Mouse (Mus musculus) forebrain, embryonic 11.5 days (tissue): ENCODE measurements around the gene Pigh. TPM values are rescaled to one million over a fixed set of nuclear protein-coding genes. Genes with fewer than 3 reads are reported as not detected.

Experiments used
- ATAC-seq: fragments of 200-750 bp; cut with Nextera tagmentation; replicated peaks from 2 replicates; pipeline ENCODE4 v1.8.0; 2017; ENCODE audit warnings: moderate TSS enrichment; ENCODE audit not compliant: low FRiP score
- DNase-seq: peaks from one replicate; pipeline ENCODE4 v3.0.0-alpha.2; 2017; ENCODE audit warnings: low spot score
- H3K27ac ChIP-seq: fragments of 300-500 bp; sonication (generic); 2 replicates; pipeline ENCODE4 v1.5.1; 2014; ENCODE audit warnings: low read depth, low read length
- H3K27me3 ChIP-seq: fragments of 300-500 bp; sonication (generic); 2 replicates; pipeline ENCODE4 v1.6.1; 2014; ENCODE audit warnings: mild to moderate bottlenecking, low read length, mixed read lengths; ENCODE audit not compliant: control insufficient read depth, insufficient read depth
- H3K36me3 ChIP-seq: fragments of 300-500 bp; sonication (generic); 2 replicates; pipeline ENCODE4 v1.6.1; 2014; ENCODE audit warnings: mild to moderate bottlenecking, low read length, moderate library complexity, mixed read lengths; ENCODE audit not compliant: control insufficient read depth, insufficient read depth
- H3K4me1 ChIP-seq: fragments of 300-500 bp; sonication (generic); replicated peaks from 2 replicates; pipeline ENCODE4 v1.6.1; 2014; ENCODE audit warnings: low read length, mixed read lengths; ENCODE audit not compliant: control insufficient read depth, insufficient read depth
- H3K4me2 ChIP-seq: fragments of 300-500 bp; sonication (generic); 2 replicates; pipeline ENCODE4 v1.6.1; 2014; ENCODE audit warnings: low read depth, mild to moderate bottlenecking, low read length, moderate library complexity, mixed read lengths; ENCODE audit not compliant: severe bottlenecking
- H3K4me3 ChIP-seq: fragments of 300-500 bp; sonication (generic); 2 replicates; pipeline ENCODE4 v1.5.1; 2014; ENCODE audit warnings: low read depth, low read length
- H3K9ac ChIP-seq: fragments of 300-500 bp; sonication (generic); 2 replicates; pipeline ENCODE4 v1.6.1; 2014; ENCODE audit warnings: low read length
- H3K9me3 ChIP-seq: fragments of 300-500 bp; sonication (generic); 2 replicates; pipeline ENCODE4 v1.6.1; 2016; ENCODE audit warnings: low read length, mixed read lengths; ENCODE audit not compliant: control insufficient read depth
- WGBS: fragments of 180-500 bp; shearing (Covaris S2); extraction: QIAGEN DNeasy Blood & Tissue Kit; methylation state at CpG from one replicate; pipeline ENCODE4 v1.1.7; 2014; 5-methylcytosine and 5-hydroxymethylcytosine counted together
- polyA plus RNA-seq: library from polyadenylated mRNA; unstranded; fragments of >200 nt; fragmentation: Nextera tagmentation; extraction: Ambion mirVana; gene quantifications from 2 replicates; pipeline ENCODE4 v1.2.1, GENCODE M21; 2014

Pigh gene
- polyA plus RNA-seq, 1 experiment from 2014 or later, result 29.9 TPM

- Histone ChIP-seq H3K9ac (no peak overlapping the region), H3K36me3 (no peaks in the 10 kb centered on the region), H3K4me3 (no peak overlapping the region), H3K4me2 (no peak overlapping the region), H3K27ac (no peak overlapping the region), H3K27me3 (no peaks in the 10 kb centered on the region), H3K4me1 (no peaks in the 10 kb centered on the region), H3K9me3 (no peaks in the 10 kb centered on the region)
- DNase-seq (no peak), ATAC-seq (no peak)
- 39% methylated on average over 3 of the region's 3 CpGs for WGBS
Observed at GRCm38 (mm10) chr12:79122820-79123219, 33.4 kb upstream of the Pigh start.

- Histone ChIP-seq H3K27me3 (no peaks in the 10 kb centered on the region), H3K9me3 (no peaks in the 10 kb centered on the region), H3K4me3 (no peak overlapping the region), H3K4me2 (no peak overlapping the region), H3K27ac (no peak overlapping the region), H3K36me3 (no peaks in the 10 kb centered on the region), H3K9ac (no peak overlapping the region), H3K4me1 (no peaks in the 10 kb centered on the region)
- DNase-seq (no peak), ATAC-seq (no peak)
- WGBS, result 96% methylated on average over 4 of the region's 4 CpGs
Observed at GRCm38 (mm10) chr12:79118991-79119390, 29.5 kb upstream of the Pigh start.

GRCm38 (mm10) chr12:79105312-79105711 lies 15.9 kb upstream of the Pigh start:
- Histone ChIP-seq H3K4me2 (no peak overlapping the region), H3K27ac (no peak overlapping the region), H3K36me3 (no peaks in the 10 kb centered on the region), H3K4me3 (no peak overlapping the region), H3K4me1 (no peaks in the 10 kb centered on the region), H3K9me3 (no peaks in the 10 kb centered on the region), H3K9ac (no peak overlapping the region), H3K27me3 (no peaks in the 10 kb centered on the region)
- ATAC-seq, result no peak
- no peak for DNase-seq
- 92% methylated on average over 5 of the region's 5 CpGs for WGBS

GRCm38 (mm10) chr12:79104544-79104943 lies 15.1 kb upstream of the Pigh start:
- Histone ChIP-seq H3K4me1 (no peaks in the 10 kb centered on the region), H3K9ac (no peak overlapping the region)
- WGBS, result 75% methylated on average over 2 of the region's 2 CpGs

GRCm38 (mm10) chr12:79103773-79104172 lies 14.3 kb upstream of the Pigh start:
- no peaks in the 10 kb centered on the region for H3K27me3 ChIP-seq
- no peaks in the 10 kb centered on the region for H3K36me3 ChIP-seq
- H3K9me3 ChIP-seq, result no peaks in the 10 kb centered on the region
- DNase-seq (no peak), ATAC-seq (no peak)
- H3K4me3 ChIP-seq, result no peak overlapping the region
- H3K4me2 ChIP-seq, result no peak overlapping the region
- WGBS, result 84% methylated on average over 3 of the region's 3 CpGs
- no peak overlapping the region for H3K27ac ChIP-seq
- H3K9ac ChIP-seq, result no peak overlapping the region
- H3K4me1 ChIP-seq, result no peaks in the 10 kb centered on the region

More at GRCm38 (mm10) chr12:79104544-79104943, 15.1 kb upstream of the Pigh start:
- no peaks in the 10 kb centered on the region for H3K27me3 ChIP-seq
- H3K27ac ChIP-seq, result no peak overlapping the region
- H3K4me3 ChIP-seq, result no peak overlapping the region
- H3K36me3 ChIP-seq, result no peaks in the 10 kb centered on the region
- DNase-seq (no peak), ATAC-seq (no peak)
- H3K4me2 ChIP-seq, result no peak overlapping the region
- no peaks in the 10 kb centered on the region for H3K9me3 ChIP-seq

- H3K9ac ChIP-seq, result no peak overlapping the region
- no peaks in the 10 kb centered on the region for H3K36me3 ChIP-seq
- no peaks in the 10 kb centered on the region for H3K9me3 ChIP-seq
- no peak for DNase-seq
- H3K4me1 ChIP-seq, result no peaks in the 10 kb centered on the region
- no peak overlapping the region for H3K27ac ChIP-seq
- H3K4me2 ChIP-seq, result no peak overlapping the region
- H3K27me3 ChIP-seq, result no peaks in the 10 kb centered on the region
- WGBS, result 73% methylated on average over 3 of the region's 3 CpGs
- no peak for ATAC-seq
- no peak overlapping the region for H3K4me3 ChIP-seq
Observed at GRCm38 (mm10) chr12:79097106-79097752, 7.8 kb upstream of the Pigh start.

- H3K4me1 ChIP-seq, result no peaks in the 10 kb centered on the region
- DNase-seq, result no peak
- no peak overlapping the region for H3K9ac ChIP-seq
- H3K9me3 ChIP-seq, result no peaks in the 10 kb centered on the region
- H3K27me3 ChIP-seq, result no peaks in the 10 kb centered on the region
- no peaks in the 10 kb centered on the region for H3K36me3 ChIP-seq
- ATAC-seq, result no peak
- no peak overlapping the region for H3K4me3 ChIP-seq
- H3K27ac ChIP-seq, result no peak overlapping the region
- 54% methylated on average over 4 of the region's 4 CpGs for WGBS
- no peak overlapping the region for H3K4me2 ChIP-seq
Observed at GRCm38 (mm10) chr12:79092569-79092968, 3.1 kb upstream of the Pigh start.

GRCm38 (mm10) chr12:79073362-79073761 lies 16.1 kb downstream of the Pigh start:
- H3K4me2 ChIP-seq, result no peak overlapping the region
- WGBS, result 94% methylated on average over 6 of the region's 6 CpGs

GRCm38 (mm10) chr12:79072576-79072975 lies 16.9 kb downstream of the Pigh start:
- Histone ChIP-seq H3K4me3 (no peak overlapping the region), H3K9ac (no peak overlapping the region), H3K4me1 (no peaks in the 10 kb centered on the region), H3K9me3 (no peaks in the 10 kb centered on the region), H3K27me3 (no peaks in the 10 kb centered on the region), H3K27ac (no peak overlapping the region), H3K4me2 (no peak overlapping the region), H3K36me3 (peaks cover 8% of the 10 kb centered on the region; the same call in 1 of the 2 replicates)
- 96% methylated on average over 6 of the region's 6 CpGs for WGBS
- DNase-seq, result no peak
- no peak for ATAC-seq

More at GRCm38 (mm10) chr12:79073362-79073761, 16.1 kb downstream of the Pigh start:
- H3K4me3 ChIP-seq, result no peak overlapping the region
- DNase-seq (no peak), ATAC-seq (no peak)
- H3K9me3 ChIP-seq, result no peaks in the 10 kb centered on the region
- no peaks in the 10 kb centered on the region for H3K4me1 ChIP-seq
- H3K27me3 ChIP-seq, result no peaks in the 10 kb centered on the region
- H3K27ac ChIP-seq, result no peak overlapping the region
- no peak overlapping the region for H3K9ac ChIP-seq
- H3K36me3 ChIP-seq, result peaks cover 8% of the 10 kb centered on the region; the same call in 1 of the 2 replicates
